Mouse (Mus musculus): Measurements from ENCODE around the gene Lpp. TPM values are rescaled to one million over a fixed set of nuclear protein-coding genes. Genes with fewer than 3 reads are reported as not detected.

Gene Lpp
- total and polyA plus RNA-seq, 3 experiments = 0.64 to 1.2 (median 0.68) TPM

- in situ Hi-C loops (cut with MboI; ENCODE audit: low pct_ligation_motif_present, low pct_unique_long_range_greater_than_20kb, low sequenced_read_pairs) = no loop called here
- H3K4me2 ChIP-seq (ENCODE audit: insufficient read depth, low read depth, poor library complexity, severe bottlenecking) = no peak overlapping the region
- peak; percentile 83 for DNase-seq (ENCODE audit: extremely low read depth)
- H3K9ac ChIP-seq (ENCODE audit: insufficient read depth, low read depth) = no peak overlapping the region
- H3K4me1 ChIP-seq (ENCODE audit: control insufficient read depth in 1 of 2, insufficient read depth in 2 of 2) = peaks cover 17 to 56% of the 10 kb centered on the region in 2 experiments
- no peaks in the 10 kb centered on the region for H3K36me3 ChIP-seq (replicated peaks in 1 of 2; ENCODE audit: control insufficient read depth in 1 of 2, insufficient read depth in 1 of 2, low read length in 1 of 2)
- TF ChIP-seq JUND (conservative IDR thresholded peaks at IDR 0.05; ENCODE audit: low read depth, low read length) (peak; percentile 55), BHLHE40 (IDR thresholded peaks at IDR 0.05; ENCODE audit: low read depth, low read length) (peak; percentile 54), TBP (conservative IDR thresholded peaks at IDR 0.05; ENCODE audit: low read depth, low read length) (no peak), ETS1 (conservative IDR thresholded peaks at IDR 0.05; ENCODE audit: low read depth, low read length) (peak; percentile 73), MEF2A (IDR thresholded peaks at IDR 0.05; ENCODE audit: borderline replicate concordance, low read depth, low read length) (no peak), ELF1 (IDR thresholded peaks at IDR 0.05; ENCODE audit: low read depth, low read length) (no peak)
- dilution Hi-C loops (cut with MboI; ENCODE audit: extremely low pct_ligation_motif_present, extremely low pct_unique_long_range_greater_than_20kb, low sequenced_read_pairs) = no loop called here
- H3K9me3 ChIP-seq (replicated peaks; ENCODE audit: low read length) = no peaks in the 10 kb centered on the region
- no peak overlapping the region for H3K4me3 ChIP-seq (replicated peaks in 1 of 3; ENCODE audit: low read depth in 2 of 3, low read length in 2 of 3, poor library complexity in 1 of 3)
- no peaks in the 10 kb centered on the region for H3K27me3 ChIP-seq (replicated peaks)
- H3K27ac ChIP-seq (ENCODE audit: insufficient read depth, low read depth) = no peak overlapping the region
- no peaks in the 10 kb centered on the region for H3K79me2 ChIP-seq (replicated peaks; ENCODE audit: control insufficient read depth, extremely low read depth, insufficient read depth, poor library complexity, severe bottlenecking)
Measured at GRCm38 (mm10) chr16:24828207-24828803, 435.0 kb downstream of the Lpp start.

GRCm38 (mm10) chr16:24829860-24830259, 436.6 kb downstream of the Lpp start:
- dilution Hi-C loops (cut with MboI; ENCODE audit: extremely low pct_ligation_motif_present, extremely low pct_unique_long_range_greater_than_20kb, low sequenced_read_pairs) (no loop called here), in situ Hi-C loops (cut with MboI; ENCODE audit: low pct_ligation_motif_present, low pct_unique_long_range_greater_than_20kb, low sequenced_read_pairs) (no loop called here)
- no peak overlapping the region for H3K27ac ChIP-seq (ENCODE audit: insufficient read depth, low read depth)

GRCm38 (mm10) chr16:24830939-24831338, 437.6 kb downstream of the Lpp start:
- dilution Hi-C loops (cut with MboI; ENCODE audit: extremely low pct_ligation_motif_present, extremely low pct_unique_long_range_greater_than_20kb, low sequenced_read_pairs) (no loop called here), in situ Hi-C loops (cut with MboI; ENCODE audit: low pct_ligation_motif_present, low pct_unique_long_range_greater_than_20kb, low sequenced_read_pairs) (no loop called here)
- no peak overlapping the region for H3K9ac ChIP-seq (ENCODE audit: insufficient read depth, low read depth)
- no peak overlapping the region for H3K27ac ChIP-seq (ENCODE audit: insufficient read depth, low read depth)
- H3K9me3 ChIP-seq (replicated peaks; ENCODE audit: low read length) = no peaks in the 10 kb centered on the region
- peaks cover 17 to 70% of the 10 kb centered on the region in 2 experiments for H3K4me1 ChIP-seq (ENCODE audit: control insufficient read depth in 1 of 2, insufficient read depth in 2 of 2)
- H3K36me3 ChIP-seq (replicated peaks in 1 of 2; ENCODE audit: control insufficient read depth in 1 of 2, insufficient read depth in 1 of 2, low read length in 1 of 2) = no peaks in the 10 kb centered on the region
- no peak for DNase-seq (ENCODE audit: extremely low read depth)
- TF ChIP-seq CHD1 (IDR thresholded peaks at IDR 0.05; ENCODE audit: low read depth, low read length) = no peak
- TF ChIP-seq CTCF (conservative IDR thresholded peaks at IDR 0.05 in 1 of 2, IDR thresholded peaks at IDR 0.05 in 1 of 2; ENCODE audit: low read depth in 2 of 2, low read length in 2 of 2) = no peak
- TF ChIP-seq BHLHE40 (IDR thresholded peaks at IDR 0.05; ENCODE audit: low read depth, low read length) = no peak
- no peak for TF ChIP-seq TCF12 (IDR thresholded peaks at IDR 0.05; ENCODE audit: low read depth, low read length)
- TF ChIP-seq NRF1 (IDR thresholded peaks at IDR 0.05; ENCODE audit: low read depth, low read length) = no peak
- TF ChIP-seq TBP (conservative IDR thresholded peaks at IDR 0.05; ENCODE audit: low read depth, low read length) = no peak
- TF ChIP-seq IRF4 (IDR thresholded peaks at IDR 0.05; ENCODE audit: low read depth, low read length) = no peak
- no peak for TF ChIP-seq MAFK (IDR thresholded peaks at IDR 0.05; ENCODE audit: insufficient replicate concordance, low read length)
- no peak for TF ChIP-seq ELF1 (IDR thresholded peaks at IDR 0.05; ENCODE audit: low read depth, low read length)
- no peak for TF ChIP-seq ZMIZ1 (IDR thresholded peaks at IDR 0.05; ENCODE audit: low read depth, low read length)
- no peaks in the 10 kb centered on the region for H3K27me3 ChIP-seq (replicated peaks)
- no peaks in the 10 kb centered on the region for H3K79me2 ChIP-seq (replicated peaks; ENCODE audit: control insufficient read depth, extremely low read depth, insufficient read depth, poor library complexity, severe bottlenecking)
- no peak overlapping the region for H3K4me3 ChIP-seq (replicated peaks in 1 of 3; ENCODE audit: low read depth in 2 of 3, low read length in 2 of 3, poor library complexity in 1 of 3)
- no peak overlapping the region for H3K4me2 ChIP-seq (ENCODE audit: insufficient read depth, low read depth, poor library complexity, severe bottlenecking)

More at GRCm38 (mm10) chr16:24829860-24830259, 436.6 kb downstream of the Lpp start:
- no peak overlapping the region for H3K4me3 ChIP-seq (replicated peaks in 1 of 3; ENCODE audit: low read depth in 2 of 3, low read length in 2 of 3, poor library complexity in 1 of 3)
- peak; percentile 59 for DNase-seq (ENCODE audit: extremely low read depth)
- no peaks in the 10 kb centered on the region for H3K36me3 ChIP-seq (replicated peaks in 1 of 2; ENCODE audit: control insufficient read depth in 1 of 2, insufficient read depth in 1 of 2, low read length in 1 of 2)
- no peaks in the 10 kb centered on the region for H3K27me3 ChIP-seq (replicated peaks)
- H3K9ac ChIP-seq (ENCODE audit: insufficient read depth, low read depth) = no peak overlapping the region
- peak overlapping the region; percentile 32 for H3K4me2 ChIP-seq (ENCODE audit: insufficient read depth, low read depth, poor library complexity, severe bottlenecking)
- TF ChIP-seq MAX (IDR thresholded peaks at IDR 0.05; ENCODE audit: low read length) (peak; percentile 39), CHD1 (IDR thresholded peaks at IDR 0.05; ENCODE audit: low read depth, low read length) (no peak), ZC3H11A (IDR thresholded peaks at IDR 0.05; ENCODE audit: low read depth, low read length) (no peak), BHLHE40 (IDR thresholded peaks at IDR 0.05; ENCODE audit: low read depth, low read length) (no peak)
- no peaks in the 10 kb centered on the region for H3K9me3 ChIP-seq (replicated peaks; ENCODE audit: low read length)
- no peaks in the 10 kb centered on the region for H3K79me2 ChIP-seq (replicated peaks; ENCODE audit: control insufficient read depth, extremely low read depth, insufficient read depth, poor library complexity, severe bottlenecking)
- H3K4me1 ChIP-seq (ENCODE audit: control insufficient read depth in 1 of 2, insufficient read depth in 2 of 2) = peaks cover 17 to 64% of the 10 kb centered on the region in 2 experiments

Data from CH12.LX (cell line).